Mouse (Mus musculus) c-Kit-positive CD71-positive TER-119-negative erythroid progenitor cells, embryonic 14.5 days (primary cell): ENCODE results near the gene Gm20695.
"Not testable (repeated sequence)": the region's sequence is repeated elsewhere in the genome, so short reads cannot be mapped to it uniquely, and the experiment has no call there.

Experiments
- DNase-seq: peaks from one replicate; pipeline ENCODE4 v3.0.0-alpha.2; 2013; ENCODE audit warnings: low read depth

Gm20695 gene

DNA sequence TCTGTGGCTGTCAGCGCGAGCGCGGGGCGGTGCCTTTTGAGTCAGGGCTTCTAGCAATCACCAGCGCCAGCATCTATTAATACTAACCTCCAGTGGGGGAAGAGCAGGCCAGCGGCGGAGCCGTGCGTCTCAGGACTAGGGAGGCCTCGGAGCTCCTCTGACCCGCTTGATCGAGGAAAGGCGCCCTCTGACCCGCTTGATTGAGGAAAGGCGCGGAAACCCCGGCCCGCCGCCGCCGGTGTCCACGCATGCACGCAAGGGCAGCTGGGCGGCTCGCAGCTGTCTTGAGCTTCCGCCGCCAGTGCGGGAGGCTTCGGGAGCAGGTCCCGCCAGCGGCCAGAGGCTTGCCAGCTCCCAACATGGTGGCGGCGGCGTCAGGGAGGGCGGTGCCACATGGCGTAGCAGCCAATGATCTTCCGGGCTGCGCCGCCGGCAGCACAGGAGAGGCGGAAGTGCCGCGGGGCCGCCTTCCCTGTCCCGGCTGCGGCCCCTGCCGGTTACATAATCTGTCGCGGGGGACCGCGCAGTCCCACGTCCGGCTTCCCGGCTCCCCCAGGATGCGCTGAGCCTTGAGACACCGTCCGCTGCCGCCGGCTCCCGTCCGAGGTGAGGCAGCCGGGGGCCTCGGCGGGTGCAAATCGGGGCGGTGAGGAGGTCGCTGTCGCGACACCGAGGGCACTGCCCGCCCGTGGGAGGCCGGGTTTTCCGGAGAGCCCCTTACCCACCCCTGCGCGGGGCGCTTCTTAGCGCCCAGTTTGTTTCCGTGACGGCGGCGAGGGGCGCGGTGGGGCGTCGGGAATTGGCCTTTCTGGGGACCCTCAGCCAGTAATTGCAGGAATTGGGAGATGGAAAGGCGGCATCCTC is at the start of gene Gm20695, which contains the start of gene Zfp597:
Gene Gm20695, plus strand, starts transcription at position 448 of the 864 bp plus-strand sequence.
Gene Zfp597, minus strand, starts transcription at position 361 of the 864 bp plus-strand sequence.
- peak; percentile 90 for DNase-seq

DNA sequence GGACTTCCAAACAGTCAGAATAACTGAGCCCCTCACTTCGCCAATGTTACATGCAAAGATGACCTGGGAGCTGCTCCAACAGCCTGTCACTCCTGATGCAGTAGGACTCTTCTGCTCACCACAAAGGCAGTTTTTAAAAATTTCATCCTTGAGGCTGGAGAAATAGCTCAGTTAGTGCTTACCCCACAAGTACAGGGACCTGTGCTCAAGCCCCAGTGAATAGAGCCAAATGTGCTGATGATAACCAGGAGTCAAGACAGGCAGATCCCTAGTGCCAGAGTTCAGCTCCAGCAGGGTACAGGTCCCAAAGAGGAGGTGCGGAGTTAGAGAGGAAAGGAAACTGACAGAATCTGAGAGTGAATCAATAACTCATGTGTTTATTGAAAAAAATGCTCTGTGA is 49.0 kb upstream of the Gm20695 start:
- DNase-seq: no peak

DNA sequence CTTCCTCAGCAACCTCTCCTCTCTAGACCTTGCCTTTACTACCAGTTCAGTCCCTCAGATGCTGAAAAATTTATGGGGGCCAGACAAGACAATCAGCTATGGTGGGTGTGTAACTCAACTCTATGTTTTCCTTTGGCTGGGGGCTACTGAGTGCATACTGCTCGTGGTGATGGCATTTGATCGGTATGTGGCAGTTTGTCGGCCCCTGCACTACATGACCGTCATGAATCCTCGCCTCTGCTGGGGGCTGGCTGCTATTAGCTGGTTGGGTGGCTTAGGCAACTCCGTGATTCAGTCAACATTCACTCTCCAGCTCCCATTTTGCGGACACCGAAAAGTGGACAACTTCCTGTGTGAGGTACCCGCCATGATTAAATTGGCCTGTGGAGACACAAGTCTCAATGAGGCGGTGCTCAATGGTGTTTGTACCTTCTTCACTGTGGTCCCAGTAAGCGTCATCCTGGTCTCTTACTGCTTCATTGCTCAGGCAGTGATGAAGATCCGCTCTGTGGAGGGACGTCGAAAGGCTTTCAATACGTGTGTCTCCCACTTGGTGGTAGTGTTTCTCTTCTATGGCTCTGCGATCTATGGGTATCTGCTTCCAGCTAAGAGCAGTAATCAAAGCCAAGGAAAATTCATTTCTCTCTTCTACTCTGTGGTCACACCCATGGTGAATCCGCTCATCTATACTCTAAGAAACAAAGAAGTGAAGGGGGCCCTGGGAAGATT is 45.1 kb upstream of the Gm20695 start:
- DNase-seq: no peak

DNA sequence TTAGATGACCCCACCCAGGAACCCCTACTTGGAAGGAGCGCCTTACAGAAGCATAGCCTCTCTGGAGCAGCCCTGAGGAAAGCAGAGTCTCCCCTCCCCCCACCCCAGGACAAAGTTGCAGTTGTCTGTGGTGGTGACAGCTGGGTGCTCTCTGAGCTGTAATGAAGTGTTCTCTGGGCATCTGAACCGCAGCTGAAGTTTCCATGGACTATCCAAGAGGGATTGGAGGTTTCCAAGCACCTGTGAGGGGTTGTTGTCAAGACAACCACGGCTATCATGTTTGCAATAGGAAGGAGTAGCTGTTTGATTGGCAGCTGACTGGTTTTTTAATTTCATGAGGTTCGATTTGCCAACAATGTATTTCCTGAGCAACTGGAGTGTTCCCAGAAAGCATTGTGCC is 41.5 kb upstream of the Gm20695 start:
- DNase-seq: no peak

- no peak for DNase-seq
These were observed 40.7 kb upstream of the Gm20695 start for GRCm38 (mm10) chr16:3843796-3844195.

DNA sequence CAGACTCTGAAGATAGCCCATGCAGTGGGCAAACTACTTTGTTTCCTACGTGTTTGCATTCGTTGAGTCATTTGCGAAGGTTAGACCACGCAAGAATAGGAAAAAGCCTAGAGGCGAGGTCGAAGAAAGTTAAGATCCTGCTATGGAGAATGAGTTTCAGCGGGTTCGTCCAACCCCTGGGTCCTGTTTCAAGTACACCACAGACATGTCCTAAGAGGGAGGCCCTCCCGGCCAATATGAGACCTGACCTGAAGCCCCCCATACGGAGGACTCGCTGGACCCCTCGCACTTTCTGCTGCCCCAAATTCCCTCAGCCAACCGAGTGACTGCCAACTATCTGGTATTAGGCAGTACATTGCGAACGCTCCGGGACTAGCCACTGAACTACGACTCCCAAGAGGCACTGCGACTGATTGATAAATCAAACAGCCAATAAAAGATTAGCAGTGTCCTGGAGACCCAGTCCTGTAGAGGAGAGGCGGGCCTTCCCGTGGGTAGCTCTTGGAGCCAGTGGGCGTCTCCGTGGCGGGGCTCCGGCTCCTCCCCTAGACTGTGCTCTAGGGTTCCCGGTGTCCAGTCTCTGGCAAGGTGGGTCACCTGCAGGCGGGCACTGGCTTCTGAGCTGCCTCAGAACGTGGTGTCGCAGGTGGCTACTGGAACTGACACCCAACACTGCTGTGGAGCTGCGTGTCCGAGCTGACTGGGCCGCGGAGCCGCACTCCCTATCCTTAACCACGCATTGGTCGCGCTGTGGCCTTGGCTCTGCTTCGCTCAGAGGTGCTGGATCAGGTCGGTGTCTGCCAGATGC is 37.5 kb upstream of the Gm20695 start, which contains the start of gene Zfp174:
Gene Zfp174, plus strand, starts transcription at position 558 of the 808 bp plus-strand sequence.
- DNase-seq: peak; percentile 94

GRCm38 (mm10) chr16:3847871-3848270 is 36.6 kb upstream of the Gm20695 start:
- DNase-seq: no peak

GRCm38 (mm10) chr16:3848416-3848815 is 36.0 kb upstream of the Gm20695 start:
- no peak for DNase-seq

- DNase-seq: not testable (repeated sequence)
These were observed 33.1 kb upstream of the Gm20695 start for GRCm38 (mm10) chr16:3851301-3851700.

DNA sequence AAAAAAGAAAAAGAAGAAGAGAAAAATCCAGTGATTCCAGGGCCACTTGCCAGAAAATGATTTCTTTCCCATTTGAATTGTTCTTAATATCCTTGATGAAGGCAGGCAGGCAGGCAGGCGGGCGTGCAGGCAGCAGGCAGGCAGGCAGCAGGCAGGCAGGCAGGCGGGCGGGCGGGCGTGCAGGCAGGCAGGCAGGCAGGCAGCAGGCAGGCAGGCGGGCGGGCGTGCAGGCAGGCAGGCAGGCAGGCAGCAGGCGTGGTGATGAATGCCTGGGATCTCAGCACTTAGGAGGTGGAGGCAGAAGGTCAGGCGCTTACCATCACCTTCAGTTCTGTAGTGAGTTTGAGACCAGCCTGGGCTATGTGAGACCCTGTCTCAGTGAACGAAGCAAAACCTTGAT is 31.9 kb upstream of the Gm20695 start:
- no peak for DNase-seq

GRCm38 (mm10) chr16:3854437-3855182 is 29.8 kb upstream of the Gm20695 start:
- no peak for DNase-seq

DNA sequence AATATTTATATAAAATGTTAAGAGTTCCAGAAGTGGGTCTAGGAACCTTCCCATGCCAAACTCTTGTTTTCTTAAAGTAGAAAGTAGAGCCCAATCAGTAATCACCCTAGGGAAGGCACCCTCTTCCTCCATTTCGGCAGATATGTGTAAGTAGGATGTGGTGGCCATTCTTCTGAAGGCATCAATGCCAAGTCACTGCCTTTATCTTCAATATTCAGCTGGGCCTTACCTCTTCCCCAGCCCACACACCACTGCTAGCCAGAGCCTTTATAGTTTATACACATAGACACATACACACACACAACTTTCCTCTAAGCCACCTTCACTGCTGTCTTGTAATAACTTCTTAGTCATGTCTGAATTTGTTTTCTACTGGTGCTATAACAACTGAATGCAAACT is 28.7 kb upstream of the Gm20695 start:
- DNase-seq: no peak

- DNase-seq: no peak
These were observed 25.2 kb upstream of the Gm20695 start for GRCm38 (mm10) chr16:3859254-3859653.

GRCm38 (mm10) chr16:3871815-3872214 is 12.6 kb upstream of the Gm20695 start:
- no peak for DNase-seq

- DNase-seq: peak; percentile 83
These were observed 12.0 kb upstream of the Gm20695 start, which contains the start of gene Naa60 for GRCm38 (mm10) chr16:3872216-3873047. Naa60 (plus strand) TSS chr16:3872375.

- DNase-seq: no peak
These were observed 8.1 kb upstream of the Gm20695 start for GRCm38 (mm10) chr16:3876346-3876745.

- no peak for DNase-seq
These were observed 720 bp downstream of the Gm20695 start for GRCm38 (mm10) chr16:3885065-3885670.

DNA sequence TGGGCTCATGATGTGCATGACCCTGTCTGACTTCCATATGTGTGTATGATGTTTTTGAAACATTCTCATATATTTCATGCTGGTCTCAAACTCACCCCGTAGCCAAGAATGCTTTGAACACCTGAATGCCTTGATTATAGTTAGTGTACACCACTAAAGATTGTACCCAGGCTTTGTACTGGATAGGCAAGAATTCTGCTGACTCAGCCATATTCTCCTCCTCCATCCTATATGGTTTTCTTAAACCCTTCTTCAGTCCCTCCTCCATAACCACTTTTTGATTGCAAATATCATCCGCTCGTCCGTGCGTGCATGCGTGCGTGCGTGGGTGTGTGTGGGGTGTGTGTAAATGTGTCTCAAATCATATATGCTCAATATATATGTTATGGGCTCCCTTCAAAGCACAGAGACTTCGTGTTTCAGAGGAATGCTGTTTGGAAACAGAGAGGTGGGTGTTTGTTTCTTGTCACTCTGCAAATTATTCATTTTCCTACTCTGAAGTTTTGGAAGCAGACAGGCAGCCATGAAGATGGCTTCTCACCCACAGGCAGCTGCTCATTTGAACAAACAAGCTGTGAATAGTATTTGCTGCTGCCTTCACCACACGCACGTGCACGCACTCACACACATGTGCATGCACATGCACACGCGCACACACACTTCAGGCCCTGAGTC is 7.3 kb downstream of the Gm20695 start:
- no peak for DNase-seq

DNA sequence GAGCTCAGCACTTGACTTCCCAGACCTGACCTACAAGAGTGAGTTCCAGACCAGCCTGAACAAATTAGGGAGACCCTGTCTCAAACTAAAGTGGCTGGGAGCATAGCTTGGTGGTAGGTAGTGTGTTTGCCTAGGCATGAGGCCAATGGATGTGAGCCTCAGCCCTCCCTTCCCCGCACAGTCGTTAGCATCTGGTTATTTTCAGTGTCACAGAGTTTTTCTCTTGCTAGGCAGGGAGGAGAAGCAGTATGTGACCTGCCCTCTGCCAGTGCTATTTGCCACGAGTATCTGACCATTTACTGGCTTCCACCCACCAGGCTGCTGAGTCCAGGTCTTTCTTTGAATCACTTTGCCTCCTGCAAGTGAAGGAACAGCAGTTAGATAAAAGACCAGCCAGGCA is 9.3 kb downstream of the Gm20695 start:
- no peak for DNase-seq
